Mouse (Mus musculus) liver, postnatal 0 days (tissue): ENCODE data around the gene 1700088E04Rik.

Experiments used
- CTCF ChIP-seq: sonication (generic); IDR thresholded peaks from 2 replicates; pipeline ENCODE4 v1.5.1; 2016; ENCODE audit warnings: antibody characterized with exemption, low read depth
- EP300 ChIP-seq: IDR thresholded peaks from 2 replicates; pipeline ENCODE4 v1.6.1; 2016; ENCODE audit warnings: antibody characterized with exemption, low read depth, mild to moderate bottlenecking

GRCm38 (mm10) chr15:79098220-79098619, 42.8 kb downstream of the 1700088E04Rik start:
- no peak for TF ChIP-seq CTCF
- TF ChIP-seq EP300 = no peak
